Mouse (Mus musculus) thymus, postnatal 14 days (tissue): ENCODE measurements around the gene Pkd1l2.

ENCODE experiments used
- DNase-seq: peaks from one replicate; pipeline ENCODE4 v3.0.0; 2021

Gene Pkd1l2

GRCm38 (mm10) chr8:117082947-117083559, 804 bp upstream of the Pkd1l2 start:
- no peak for DNase-seq

GRCm38 (mm10) chr8:117079652-117080051, 2.6 kb downstream of the Pkd1l2 start:
- no peak for DNase-seq

- no peak for DNase-seq
Measured at GRCm38 (mm10) chr8:117078367-117078926, 3.8 kb downstream of the Pkd1l2 start.

- no peak for DNase-seq
Measured at GRCm38 (mm10) chr8:117074350-117075182, 7.7 kb downstream of the Pkd1l2 start.

GRCm38 (mm10) chr8:117069708-117070107, 12.5 kb downstream of the Pkd1l2 start:
- no peak for DNase-seq

GRCm38 (mm10) chr8:117068294-117068693, 14.0 kb downstream of the Pkd1l2 start:
- no peak for DNase-seq

- no peak for DNase-seq
Measured at GRCm38 (mm10) chr8:117067396-117067795, 14.9 kb downstream of the Pkd1l2 start.

GRCm38 (mm10) chr8:117066955-117067354, 15.3 kb downstream of the Pkd1l2 start:
- no peak for DNase-seq

- DNase-seq, result no peak
Measured at GRCm38 (mm10) chr8:117061180-117061880, 20.9 kb downstream of the Pkd1l2 start.

GRCm38 (mm10) chr8:117060306-117060705, 21.9 kb downstream of the Pkd1l2 start:
- DNase-seq, result no peak

- DNase-seq, result no peak
Measured at GRCm38 (mm10) chr8:117059021-117059420, 23.2 kb downstream of the Pkd1l2 start.

- DNase-seq, result no peak
Measured at GRCm38 (mm10) chr8:117055097-117055496, 27.2 kb downstream of the Pkd1l2 start.

- DNase-seq, result no peak
Measured at GRCm38 (mm10) chr8:117054146-117054545, 28.1 kb downstream of the Pkd1l2 start.

GRCm38 (mm10) chr8:117053135-117054079, 28.8 kb downstream of the Pkd1l2 start:
- DNase-seq, result peak; percentile 81

GRCm38 (mm10) chr8:117051316-117051715, 30.9 kb downstream of the Pkd1l2 start:
- no peak for DNase-seq

- DNase-seq, result no peak
Measured at GRCm38 (mm10) chr8:117050763-117051162, 31.5 kb downstream of the Pkd1l2 start.

- no peak for DNase-seq
Measured at GRCm38 (mm10) chr8:117049444-117049843, 32.8 kb downstream of the Pkd1l2 start.

GRCm38 (mm10) chr8:117043584-117043983, 38.7 kb downstream of the Pkd1l2 start:
- no peak for DNase-seq

GRCm38 (mm10) chr8:117039843-117040242, 42.4 kb downstream of the Pkd1l2 start:
- no peak for DNase-seq

GRCm38 (mm10) chr8:117037374-117037935, 44.8 kb downstream of the Pkd1l2 start:
- DNase-seq, result no peak

GRCm38 (mm10) chr8:117033393-117033792, 48.9 kb downstream of the Pkd1l2 start:
- peak; percentile 34 for DNase-seq

GRCm38 (mm10) chr8:117032609-117033008, 49.6 kb downstream of the Pkd1l2 start:
- DNase-seq, result no peak
